Mouse (Mus musculus) kidney, adult 2 months (tissue): ENCODE results near the gene 6030468B19Rik. TPM values are rescaled to one million over a fixed set of nuclear protein-coding genes. Genes with fewer than 3 reads are reported as not detected.
A peak's percentile ranks its signal among the peaks of the same experiment; 100 is the strongest.

Experiments
- DNase-seq: peaks from one replicate; pipeline ENCODE4 v3.0.0; 2021
- H3K27ac ChIP-seq: fragments of 200-500 bp; 2 replicates; pipeline ENCODE4 v1.5.1; 2012; ENCODE audit warnings: low read depth, low read length, control low read depth, inconsistent platforms; ENCODE audit not compliant: insufficient read depth
- H3K27me3 ChIP-seq: fragments of 200-500 bp; replicated peaks from 2 replicates; pipeline ENCODE4 v1.6.1; 2012; ENCODE audit warnings: mild to moderate bottlenecking, moderate library complexity, low read length, inconsistent platforms; ENCODE audit not compliant: control insufficient read depth, insufficient read depth
- H3K36me3 ChIP-seq: fragments of 200-500 bp; 2 replicates; pipeline ENCODE4 v1.6.1; 2012; ENCODE audit warnings: mild to moderate bottlenecking, moderate library complexity, low read length, inconsistent platforms; ENCODE audit not compliant: control insufficient read depth, insufficient read depth
- H3K4me1 ChIP-seq: fragments of 200-500 bp; 2 replicates; pipeline ENCODE4 v1.6.1; 2011; ENCODE audit warnings: low read length; ENCODE audit not compliant: control insufficient read depth, insufficient read depth
- H3K4me3 ChIP-seq: fragments of 200-500 bp; 2 replicates; pipeline ENCODE4 v1.5.1; 2011; ENCODE audit warnings: mild to moderate bottlenecking, low read depth, low read length, control low read depth; ENCODE audit not compliant: insufficient read depth
- CTCF ChIP-seq: fragments of 200-500 bp; conservative IDR thresholded peaks from 2 replicates; pipeline ENCODE4 v1.5.1; 2011; ENCODE audit warnings: low read depth, mild to moderate bottlenecking, control low read depth, low read length, moderate library complexity, mixed read lengths; ENCODE audit not compliant: insufficient read depth, insufficient read length
- POLR2A ChIP-seq: fragments of 200-500 bp; IDR thresholded peaks from one replicate; pipeline ENCODE4 v1.6.1; 2011; ENCODE audit warnings: low read depth, low read length, control low read depth
- WGBS: fragments of 180-500 bp; shearing (Covaris S2); methylation state at CpG from one replicate; pipeline ENCODE4 v1.1.7; 2018; 5-methylcytosine and 5-hydroxymethylcytosine counted together
- polyA plus RNA-seq: library from polyadenylated mRNA; depleted of rRNA; stranded (reverse); fragments of >200 nt; gene quantifications from 2 replicates; pipeline ENCODE4 v1.2.3, GENCODE M21; 2012

Gene 6030468B19Rik
- polyA plus RNA-seq, 1 experiment = 0.09 TPM

DNA sequence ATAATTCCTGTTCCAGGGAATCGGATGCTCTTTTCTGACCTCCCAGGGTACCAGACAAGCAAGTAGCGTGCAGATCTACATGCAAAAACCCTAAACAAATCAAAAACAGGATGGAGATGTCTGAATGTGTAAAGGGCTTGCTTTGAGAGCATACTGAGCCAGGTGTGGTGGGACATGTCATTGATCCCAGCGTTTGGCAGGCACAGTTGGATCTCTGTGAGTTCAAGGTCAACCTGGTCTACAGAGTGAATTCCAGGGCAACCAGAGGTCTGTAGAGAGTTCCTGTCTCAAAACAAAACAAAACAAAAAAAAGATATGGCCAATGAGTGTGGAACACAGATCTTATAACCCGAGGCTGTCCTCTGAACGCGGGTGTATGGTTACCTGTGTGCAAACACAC is 26.0 kb downstream of the 6030468B19Rik start:
- H3K4me1 ChIP-seq = peaks cover 35% of the 10 kb centered on the region; the same call in 1 of the 2 replicates

GRCm38 (mm10) chr11:117824060-117824969 is 26.9 kb downstream of the 6030468B19Rik start:
- no peak overlapping the region for H3K4me3 ChIP-seq

More for the DNA sequence above, 26.0 kb downstream of the 6030468B19Rik start:
- Histone ChIP-seq H3K27ac (no peak overlapping the region), H3K4me3 (no peak overlapping the region), H3K27me3 (no peaks in the 10 kb centered on the region), H3K36me3 (no peaks in the 10 kb centered on the region)
- no peak for DNase-seq
- TF ChIP-seq CTCF (no peak), POLR2A (no peak)
- WGBS = 79% methylated on average over 6 of the region's 6 CpGs

GRCm38 (mm10) chr11:117825333-117826101 is 28.1 kb downstream of the 6030468B19Rik start, which contains the start of the genes Afmid and Tk1:
Gene Afmid, plus strand, starts transcription at chr11:117825924.
Gene Tk1, minus strand, starts transcription at chr11:117826092.
- Histone ChIP-seq H3K27ac (peak within 1 kb of the TSS; percentile 99), H3K4me3 (peak within 1 kb of the TSS; percentile 47), H3K36me3 (no peaks in the 10 kb centered on the region), H3K4me1 (peaks cover 55% of the 10 kb centered on the region), H3K27me3 (no peaks in the 10 kb centered on the region)
- 1% methylated on average over 34 of the region's 34 CpGs for WGBS
- TF ChIP-seq POLR2A (peak; percentile 29), CTCF (no peak)
- peak; percentile 92 for DNase-seq

More at GRCm38 (mm10) chr11:117824060-117824969, 26.9 kb downstream of the 6030468B19Rik start:
- Histone ChIP-seq H3K36me3 (no peaks in the 10 kb centered on the region), H3K27ac (no peak overlapping the region), H3K4me1 (peaks cover 45% of the 10 kb centered on the region), H3K27me3 (no peaks in the 10 kb centered on the region)
- peak; percentile 89 for DNase-seq
- TF ChIP-seq CTCF (peak; percentile 93), POLR2A (no peak)
- WGBS = 2% methylated on average over 23 of the region's 23 CpGs

DNA sequence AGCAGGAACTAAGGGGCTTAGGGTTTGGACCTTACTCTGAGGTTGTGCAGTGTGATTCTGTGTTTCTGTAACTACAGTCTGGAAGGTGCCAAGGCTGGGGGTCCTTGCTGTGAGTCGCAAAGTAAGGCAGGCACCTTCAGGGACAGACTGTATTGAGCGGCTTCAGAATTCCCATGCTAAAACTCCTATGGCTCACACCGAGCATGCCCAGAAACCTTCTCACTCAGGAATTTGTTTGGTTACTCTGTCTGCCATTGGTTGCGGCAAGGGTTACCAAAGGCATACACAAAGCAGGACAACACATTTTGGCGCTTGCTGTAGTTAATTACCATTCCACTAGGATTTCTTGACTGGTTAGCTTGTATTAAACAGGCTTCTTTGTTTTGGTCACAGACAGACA is 28.7 kb downstream of the 6030468B19Rik start:
- Histone ChIP-seq H3K27ac (peak overlapping the region; percentile 99), H3K36me3 (no peaks in the 10 kb centered on the region), H3K4me1 (peaks cover 61% of the 10 kb centered on the region), H3K27me3 (no peaks in the 10 kb centered on the region), H3K4me3 (peak overlapping the region; percentile 47)
- WGBS = 14% methylated on average over 5 of the region's 5 CpGs
- DNase-seq = peak; percentile 57
- TF ChIP-seq POLR2A = no peak
- no peak for TF ChIP-seq CTCF

DNA sequence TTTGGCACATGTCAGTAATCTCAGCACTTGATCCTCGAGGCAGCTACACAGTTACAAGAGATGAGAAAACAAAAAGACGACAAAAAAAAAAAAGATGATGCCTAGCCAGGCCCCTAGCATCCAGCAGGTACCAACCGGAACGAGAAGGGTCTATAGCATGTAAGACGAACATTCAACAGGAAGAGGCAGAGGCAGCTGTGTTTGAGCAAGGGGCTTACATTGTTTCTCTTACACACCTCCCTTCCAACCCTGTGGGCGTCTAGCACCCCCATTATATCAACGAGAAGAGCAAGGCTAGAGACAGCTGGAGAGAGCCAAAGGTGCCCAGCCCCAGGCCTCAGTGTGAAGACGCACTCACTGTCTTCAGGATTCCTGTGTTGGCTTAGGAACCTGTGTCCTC is 29.5 kb downstream of the 6030468B19Rik start:
- 62% methylated on average over 8 of the region's 8 CpGs for WGBS
- no peaks in the 10 kb centered on the region for H3K27me3 ChIP-seq
- peak overlapping the region; percentile 99 for H3K27ac ChIP-seq
- H3K4me1 ChIP-seq = peaks cover 61% of the 10 kb centered on the region
- TF ChIP-seq CTCF (no peak), POLR2A (no peak)
- no peak for DNase-seq
- H3K4me3 ChIP-seq = no peak overlapping the region
- no peaks in the 10 kb centered on the region for H3K36me3 ChIP-seq

GRCm38 (mm10) chr11:117827386-117827785 is 29.9 kb downstream of the 6030468B19Rik start:
- DNase-seq = no peak
- Histone ChIP-seq H3K27me3 (no peaks in the 10 kb centered on the region), H3K36me3 (no peaks in the 10 kb centered on the region), H3K4me3 (no peak overlapping the region), H3K4me1 (peaks cover 61% of the 10 kb centered on the region), H3K27ac (peak overlapping the region; percentile 99)
- TF ChIP-seq POLR2A = no peak
- no peak for TF ChIP-seq CTCF
- 64% methylated on average over 3 of the region's 3 CpGs for WGBS
